Mouse (Mus musculus) heart, embryonic 14.5 days (tissue): ENCODE data around the gene Grk3. TPM values are rescaled to one million over a fixed set of nuclear protein-coding genes. Genes with fewer than 3 reads are reported as not detected.

Experiments
- ATAC-seq: fragments of 200-750 bp; cut with Nextera tagmentation; 2 replicates; pipeline ENCODE4 v1.8.0; 2017; ENCODE audit warnings: low read depth, moderate TSS enrichment; ENCODE audit not compliant: insufficient number of reproducible peaks, insufficient read depth, low FRiP score
- H3K27ac ChIP-seq, 2 experiments: fragments of 200-500 bp in 1 of 2; fragments of 300-500 bp in 1 of 2; sonication (generic) in 1 of 2; replicated peaks in 1 of 2; 2 replicates each; pipeline ENCODE4 v1.5.1; 2012 to 2014; ENCODE audit warnings: low read depth in 2 of 2, low read length in 2 of 2, control low read depth in 1 of 2, mild to moderate bottlenecking in 1 of 2, mixed read lengths in 1 of 2; ENCODE audit not compliant: control insufficient read depth in 1 of 2, insufficient read depth in 1 of 2
- H3K27me3 ChIP-seq: fragments of 300-500 bp; sonication (generic); 2 replicates; pipeline ENCODE4 v1.6.1; 2014; ENCODE audit warnings: mild to moderate bottlenecking, low read length, control low read depth; ENCODE audit not compliant: control insufficient read depth, insufficient read depth
- H3K36me3 ChIP-seq: fragments of 300-500 bp; sonication (generic); 2 replicates; pipeline ENCODE4 v1.6.1; 2014; ENCODE audit warnings: mild to moderate bottlenecking, control low read depth, low read length, mixed read lengths; ENCODE audit not compliant: control insufficient read depth, insufficient read depth
- H3K4me1 ChIP-seq, 2 experiments: fragments of 200-500 bp in 1 of 2; fragments of 300-500 bp in 1 of 2; sonication (generic) in 1 of 2; 2 replicates each; pipeline ENCODE4 v1.6.1; 2012 to 2014; ENCODE audit warnings: low read length in 2 of 2, control low read depth in 1 of 2, mixed read lengths in 1 of 2; ENCODE audit not compliant: control insufficient read depth in 2 of 2, insufficient read depth in 2 of 2
- H3K4me2 ChIP-seq: fragments of 300-500 bp; sonication (generic); 2 replicates; pipeline ENCODE4 v1.6.1; 2014; ENCODE audit warnings: mild to moderate bottlenecking, low read length
- H3K4me3 ChIP-seq, 2 experiments: fragments of 200-500 bp in 1 of 2; fragments of 300-500 bp in 1 of 2; sonication (generic) in 1 of 2; 2 replicates each; pipeline ENCODE4 v1.5.1; 2012 to 2014; ENCODE audit warnings: low read length in 2 of 2, mild to moderate bottlenecking in 2 of 2, control low read depth in 1 of 2, low read depth in 1 of 2, moderate library complexity in 1 of 2; ENCODE audit not compliant: control insufficient read depth in 1 of 2, insufficient read depth in 1 of 2
- H3K9ac ChIP-seq: fragments of 300-500 bp; sonication (generic); 2 replicates; pipeline ENCODE4 v1.6.1; 2014; ENCODE audit warnings: mild to moderate bottlenecking, low read length
- H3K9me3 ChIP-seq: fragments of 300-500 bp; sonication (generic); 2 replicates; pipeline ENCODE4 v1.6.1; 2016; ENCODE audit warnings: low read length, control low read depth; ENCODE audit not compliant: control insufficient read depth
- WGBS: fragments of 180-500 bp; shearing (Covaris S2); extraction: QIAGEN DNeasy Blood & Tissue Kit; methylation state at CpG from one replicate; pipeline ENCODE4 v1.1.7; 2014; 5-methylcytosine and 5-hydroxymethylcytosine counted together
- polyA plus RNA-seq: library from polyadenylated mRNA; unstranded; fragments of >200 nt; fragmentation: Nextera tagmentation; extraction: Ambion mirVana; gene quantifications from 2 replicates; pipeline ENCODE4 v1.2.1, GENCODE M21; 2014

Gene Grk3
- polyA plus RNA-seq, 1 experiment from 2014 or later: 13.3 TPM

- Histone ChIP-seq H3K4me3 (no peak overlapping the region), H3K9me3 (no peaks in the 10 kb centered on the region), H3K27me3 (no peaks in the 10 kb centered on the region), H3K4me2 (peak overlapping the region; percentile 16; the same call in 1 of the 2 replicates), H3K36me3 (no peaks in the 10 kb centered on the region), H3K9ac (no peak overlapping the region; the same call in 1 of the 2 replicates), H3K27ac (no peak overlapping the region), H3K4me1 (peaks cover 17 to 30% of the 10 kb centered on the region in 2 experiments)
- 32% methylated on average over 8 of the region's 8 CpGs for WGBS
- no peak for ATAC-seq
Measured at GRCm38 (mm10) chr5:113018190-113018589, 2.6 kb upstream of the Grk3 start.

DNA sequence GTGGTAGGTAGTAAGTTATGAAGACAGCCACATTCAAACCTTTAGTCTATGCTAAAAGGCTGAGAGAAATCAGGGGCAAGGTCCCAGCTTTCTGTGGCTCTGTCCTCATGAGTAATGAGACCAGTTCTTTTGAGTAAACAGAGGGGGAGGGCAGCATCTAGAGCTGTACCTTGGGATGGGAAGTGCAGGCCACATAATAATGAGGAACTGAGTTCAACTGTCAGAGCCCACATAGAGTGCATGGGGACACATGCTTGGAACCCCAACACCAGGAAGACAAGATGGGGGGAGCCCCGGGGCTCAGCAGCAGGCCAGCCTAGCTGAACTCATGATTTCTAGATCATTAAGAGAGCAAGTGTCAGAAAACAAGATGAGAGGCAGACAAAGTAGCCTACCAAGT, 1.4 kb upstream of the Grk3 start:
- WGBS: 95% methylated on average over 1 of the region's 1 CpGs

DNA sequence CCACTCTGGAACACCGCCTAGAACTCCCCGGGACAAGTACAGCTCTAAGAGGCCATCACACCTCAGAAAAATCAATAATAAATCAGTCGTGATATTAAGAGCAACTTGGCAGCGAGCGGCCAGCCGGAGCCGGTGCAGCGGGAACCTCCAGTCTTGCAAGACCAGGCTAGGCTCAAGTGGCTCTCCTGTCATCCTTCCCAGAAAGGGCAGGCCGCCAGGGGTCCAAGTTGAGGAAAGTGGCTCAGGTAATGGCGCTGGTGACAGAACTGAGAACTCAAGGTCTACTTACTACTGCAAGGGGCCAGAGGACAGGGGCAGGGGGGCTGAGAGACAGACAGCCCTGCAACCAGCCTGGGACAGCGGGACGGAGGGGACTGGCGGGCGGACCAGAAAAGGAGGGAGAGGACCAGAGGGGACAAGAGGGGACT, 769 bp downstream of the Grk3 start:
- Histone ChIP-seq H3K27me3 (no peaks in the 10 kb centered on the region), H3K9me3 (no peaks in the 10 kb centered on the region), H3K36me3 (no peaks in the 10 kb centered on the region), H3K4me2 (peak overlapping the region; percentile 78), H3K4me3 (peak overlapping the region; percentile 60 to 82), H3K4me1 (peaks cover 19 to 38% of the 10 kb centered on the region in 2 experiments), H3K27ac (peak overlapping the region in 1 of 2 experiments; percentile 55; a peak in 2 of 4 replicates), H3K9ac (peak overlapping the region; percentile 80)
- ATAC-seq: peak; percentile 52
- under 1% methylated on average over 14 of the region's 14 CpGs for WGBS

More for the DNA sequence above, 1.4 kb upstream of the Grk3 start:
- no peak overlapping the region for H3K27ac ChIP-seq
- H3K4me1 ChIP-seq: peaks cover 17 to 30% of the 10 kb centered on the region in 2 experiments
- no peak overlapping the region for H3K4me2 ChIP-seq
- ATAC-seq: no peak
- no peak overlapping the region for H3K9ac ChIP-seq
- no peaks in the 10 kb centered on the region for H3K27me3 ChIP-seq
- no peaks in the 10 kb centered on the region for H3K9me3 ChIP-seq
- H3K36me3 ChIP-seq: no peaks in the 10 kb centered on the region
- H3K4me3 ChIP-seq: no peak overlapping the region

DNA sequence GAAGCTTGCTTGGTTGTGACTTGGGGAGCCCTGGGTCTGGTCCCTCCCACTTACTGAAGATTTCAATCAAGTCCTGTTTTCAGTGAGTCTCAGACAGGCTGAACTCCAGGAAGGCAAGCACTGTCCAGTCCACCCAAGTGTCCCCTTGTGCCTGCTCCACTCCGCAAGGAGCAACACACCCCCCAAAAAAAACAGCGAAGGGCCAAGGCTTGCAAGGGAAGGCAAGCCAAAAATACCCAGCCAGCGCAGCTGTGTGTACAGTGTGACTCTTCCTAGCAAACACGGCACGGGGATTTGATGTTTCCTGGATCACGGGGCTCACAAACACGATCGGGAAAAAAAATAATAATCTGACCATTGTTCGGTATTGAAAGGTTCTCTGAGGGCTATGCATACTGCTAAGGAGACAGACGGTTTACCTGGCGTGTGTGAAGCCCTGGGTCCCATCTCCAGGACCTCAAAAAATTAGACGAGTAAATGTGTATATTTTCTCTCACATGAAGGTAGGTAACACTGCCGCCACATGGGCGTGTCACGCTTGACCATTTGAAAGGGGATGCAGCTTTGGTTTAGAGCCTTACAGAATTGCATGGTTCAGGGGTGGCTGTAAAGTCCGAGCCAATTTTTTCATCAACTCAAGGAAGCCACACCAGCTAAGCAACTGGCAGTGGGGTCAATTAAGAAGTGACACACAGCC, 1.3 kb downstream of the Grk3 start:
- 42% methylated on average over 16 of the region's 16 CpGs for WGBS
- Histone ChIP-seq H3K4me1 (peaks cover 25 to 44% of the 10 kb centered on the region in 2 experiments), H3K9ac (peak overlapping the region; percentile 80), H3K27ac (peak overlapping the region in 1 of 2 experiments; percentile 55; a peak in 2 of 4 replicates), H3K4me3 (peak overlapping the region; percentile 60 to 82), H3K27me3 (no peaks in the 10 kb centered on the region), H3K9me3 (no peaks in the 10 kb centered on the region), H3K4me2 (peak overlapping the region; percentile 78), H3K36me3 (no peaks in the 10 kb centered on the region)
- ATAC-seq: no peak

GRCm38 (mm10) chr5:113011926-113012325, 3.7 kb downstream of the Grk3 start:
- Histone ChIP-seq H3K9ac (no peak overlapping the region), H3K27ac (no peak overlapping the region), H3K36me3 (no peaks in the 10 kb centered on the region), H3K4me2 (no peak overlapping the region), H3K4me3 (no peak overlapping the region), H3K27me3 (no peaks in the 10 kb centered on the region), H3K4me1 (peaks cover 36 to 50% of the 10 kb centered on the region in 2 experiments), H3K9me3 (no peaks in the 10 kb centered on the region)
- WGBS: 83% methylated on average over 10 of the region's 10 CpGs
- no peak for ATAC-seq

- Histone ChIP-seq H3K9me3 (no peaks in the 10 kb centered on the region), H3K27me3 (no peaks in the 10 kb centered on the region), H3K4me2 (peak overlapping the region; percentile 49), H3K36me3 (no peaks in the 10 kb centered on the region), H3K27ac (peak overlapping the region; percentile 78 to 80), H3K4me3 (no peak overlapping the region), H3K4me1 (peaks cover 42 to 52% of the 10 kb centered on the region in 2 experiments), H3K9ac (peak overlapping the region; percentile 30; the same call in 1 of the 2 replicates)
- no peak for ATAC-seq
- WGBS: 48% methylated on average over 8 of the region's 8 CpGs
Measured at GRCm38 (mm10) chr5:113009183-113009820, 6.3 kb downstream of the Grk3 start.

GRCm38 (mm10) chr5:113008496-113008895, 7.1 kb downstream of the Grk3 start:
- Histone ChIP-seq H3K27ac (no peak overlapping the region), H3K4me3 (no peak overlapping the region), H3K9me3 (no peaks in the 10 kb centered on the region), H3K4me2 (no peak overlapping the region), H3K4me1 (peaks cover 36 to 44% of the 10 kb centered on the region in 2 experiments), H3K27me3 (no peaks in the 10 kb centered on the region), H3K9ac (no peak overlapping the region), H3K36me3 (no peaks in the 10 kb centered on the region)
- no peak for ATAC-seq
- 88% methylated on average over 2 of the region's 2 CpGs for WGBS
